Mouse (Mus musculus): ENCODE measurements around the gene Det1. TPM values are rescaled to one million over a fixed set of nuclear protein-coding genes. Genes with fewer than 3 reads are reported as not detected.

Det1 gene
- total RNA-seq, 2 experiments from 2014 or later: 21.9 to 22.3 TPM

DNA sequence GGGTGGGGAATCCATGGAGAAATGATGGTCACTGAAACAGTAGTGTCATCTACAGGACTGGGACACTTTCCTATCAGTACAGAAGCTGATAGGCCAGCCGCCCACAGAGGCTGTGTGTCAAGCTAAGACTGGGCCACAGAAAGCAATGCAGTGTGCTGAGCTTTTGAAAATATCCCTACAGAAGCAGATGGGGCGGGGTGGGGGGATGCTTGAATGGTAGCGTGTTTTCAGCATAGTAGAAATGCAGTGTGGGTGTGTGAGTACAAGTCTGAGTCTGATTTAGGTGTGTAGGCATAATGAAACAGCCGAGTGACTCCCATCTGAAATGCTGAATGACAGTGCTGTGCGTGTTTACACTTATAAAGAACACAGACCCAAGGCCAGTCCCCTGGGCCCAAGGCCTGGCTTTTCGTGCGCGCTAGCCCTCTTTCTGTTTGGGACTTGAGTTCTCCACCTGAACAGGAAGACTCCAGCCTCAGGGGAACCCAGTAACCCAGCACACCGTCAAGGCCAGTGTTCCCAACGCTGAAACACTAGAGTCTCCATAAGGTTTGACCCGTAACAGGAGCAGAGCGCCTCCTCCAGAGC is 59.2 kb downstream of the Det1 start:
- DNase-seq (ENCODE audit: low spot score): no peak

GRCm38 (mm10) chr7:78785906-78786305 is 61.2 kb downstream of the Det1 start:
- DNase-seq (ENCODE audit: low spot score): no peak

DNA sequence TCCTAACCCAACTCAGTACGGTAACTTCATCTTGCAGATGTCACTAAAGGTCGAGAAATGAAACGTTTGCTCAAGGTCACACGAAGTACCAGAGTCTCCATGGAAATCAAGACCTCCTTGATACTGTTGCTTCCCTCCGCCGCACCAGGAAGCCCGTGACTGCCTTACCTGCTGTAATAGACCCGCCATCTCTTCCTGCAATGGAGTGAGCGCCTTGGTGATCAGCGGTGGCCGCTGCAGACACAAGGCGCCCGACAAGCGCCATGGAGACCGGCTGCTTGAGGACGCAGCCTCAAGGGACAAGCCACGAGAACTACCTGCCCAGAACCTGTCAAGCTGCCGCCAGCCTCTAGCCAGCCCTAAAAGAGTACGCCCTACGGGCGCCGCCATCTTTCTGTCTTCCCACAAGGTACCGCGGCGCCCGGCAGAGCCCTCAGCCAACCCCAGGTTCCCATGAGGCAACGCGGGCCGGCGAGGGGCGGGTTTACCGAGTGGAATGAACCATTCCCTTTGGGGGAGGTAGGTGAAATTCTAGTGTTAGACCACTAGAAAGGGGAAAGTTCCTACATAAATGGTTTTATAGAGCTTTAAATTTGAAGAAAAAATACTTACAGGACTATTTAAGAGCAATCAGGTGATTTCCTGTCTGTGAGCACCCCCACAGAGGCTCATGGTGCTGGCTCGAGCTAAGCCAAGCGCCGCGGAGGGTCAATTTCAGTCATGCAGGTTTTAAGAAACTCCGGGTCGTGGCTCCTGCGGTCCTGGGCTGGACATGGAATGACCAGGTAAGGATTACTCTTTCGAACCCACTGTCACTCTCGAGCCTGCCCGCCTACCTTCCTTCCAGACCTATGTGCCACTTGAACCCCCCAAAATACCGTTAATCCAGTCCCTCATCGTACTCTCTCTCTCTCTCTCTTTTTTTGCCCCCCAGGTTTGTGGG is 64.2 kb downstream of the Det1 start, which contains the start of the genes Mrps11 and Mrpl46:
Gene Mrps11, plus strand, starts transcription at position 481 of the 943 bp plus-strand sequence.
Gene Mrpl46, minus strand, starts transcription at position 893 of the 943 bp plus-strand sequence.
- peak; percentile 87 for DNase-seq (ENCODE audit: low spot score)

DNA sequence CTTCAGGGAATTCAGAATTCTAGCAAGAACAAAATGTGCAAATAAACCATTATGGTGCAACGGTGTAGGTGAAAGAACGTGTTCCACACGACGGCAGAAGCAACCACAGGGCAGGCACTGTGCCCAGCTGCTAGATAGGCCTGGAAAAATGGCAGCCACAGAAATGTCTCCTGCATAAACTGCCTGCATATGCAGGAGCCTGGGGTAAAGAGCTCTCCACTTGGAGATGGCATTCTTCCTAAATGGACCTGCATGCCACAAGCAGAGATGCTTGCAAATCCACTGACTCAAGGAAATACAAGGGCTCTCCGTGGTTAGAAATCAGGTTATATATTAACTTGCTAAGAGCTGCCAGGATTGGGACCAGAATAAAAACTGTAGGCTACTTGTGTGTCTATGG is 68.3 kb downstream of the Det1 start:
- DNase-seq (ENCODE audit: low spot score): no peak

Small RNA genes within 50 kb of the gene (microRNA-seq; reads per million reads assigned to microRNA genes)
- gene Mir7-2: not detected

Other genes starting within 250 kb of the Det1 start
- gene Ntrk3, start 109.3 kb downstream of the Det1 start, total RNA-seq (2021): 1 to 10 TPM in 1 of 2 experiments, under 1 TPM in 1; 1.00 to 1.2 TPM
- gene Mrps11, start 64.1 kb downstream of the Det1 start, total RNA-seq (2021): 10 to 100 TPM; 29.8 to 30.5 TPM
- 10 to 100 TPM; 28.2 to 31.5 TPM for gene Mrpl46, start 63.7 kb downstream of the Det1 start, total RNA-seq (2021)
- 10 to 100 TPM; 51.1 to 52.9 TPM for gene Aen, start 48.6 kb upstream of the Det1 start, total RNA-seq (2021)
- gene Isg20, start 66.2 kb upstream of the Det1 start, total RNA-seq (2021): 1 to 10 TPM; 1.3 to 1.9 TPM
- under 1 TPM in 1 of 2 experiments, not detected in 1; 0.05 TPM for gene Acan, start 206.2 kb upstream of the Det1 start, total RNA-seq (2021)